Mouse (Mus musculus) midbrain, embryonic 12.5 days (tissue): ENCODE measurements around the gene Vmn1r184. TPM values are rescaled to one million over a fixed set of nuclear protein-coding genes. Genes with fewer than 3 reads are reported as not detected.
"Not testable (repeated sequence)": the region's sequence is repeated elsewhere in the genome, so short reads cannot be mapped to it uniquely, and the experiment has no call there.

ENCODE experiments used
- ATAC-seq: fragments of 200-750 bp; cut with Nextera tagmentation; 2 replicates; pipeline ENCODE4 v1.8.0; 2017; ENCODE audit warnings: low read depth, moderate TSS enrichment, moderate library complexity; ENCODE audit not compliant: low FRiP score
- H3K27ac ChIP-seq: fragments of 300-500 bp; sonication (generic); replicated peaks from 2 replicates; pipeline ENCODE4 v1.5.1; 2016; ENCODE audit warnings: mild to moderate bottlenecking
- H3K27me3 ChIP-seq: fragments of 300-500 bp; sonication (generic); 2 replicates; pipeline ENCODE4 v1.6.1; 2016; ENCODE audit warnings: mild to moderate bottlenecking
- H3K36me3 ChIP-seq: fragments of 300-500 bp; sonication (generic); 2 replicates; pipeline ENCODE4 v1.6.1; 2016
- H3K4me1 ChIP-seq: fragments of 300-500 bp; sonication (generic); 2 replicates; pipeline ENCODE4 v1.6.1; 2016
- H3K4me2 ChIP-seq: fragments of 300-500 bp; sonication (generic); replicated peaks from 2 replicates; pipeline ENCODE4 v1.6.1; 2016; ENCODE audit warnings: mild to moderate bottlenecking, moderate library complexity
- H3K4me3 ChIP-seq: fragments of 300-500 bp; sonication (generic); 2 replicates; pipeline ENCODE4 v1.5.1; 2016; ENCODE audit warnings: mild to moderate bottlenecking
- H3K9ac ChIP-seq: fragments of 300-500 bp; sonication (generic); replicated peaks from 2 replicates; pipeline ENCODE4 v1.6.1; 2016; ENCODE audit warnings: mild to moderate bottlenecking, moderate library complexity
- H3K9me3 ChIP-seq: fragments of 300-500 bp; sonication (generic); 2 replicates; pipeline ENCODE4 v1.6.1; 2016; ENCODE audit warnings: mild to moderate bottlenecking
- WGBS: fragments of 180-500 bp; shearing (Covaris S2); methylation state at CpG from one replicate; pipeline ENCODE4 v1.1.7; 2016; 5-methylcytosine and 5-hydroxymethylcytosine counted together
- polyA plus RNA-seq: library from polyadenylated mRNA; unstranded; fragments of >200 nt; fragmentation: Nextera tagmentation; extraction: Ambion mirVana; gene quantifications from 2 replicates; pipeline ENCODE4 v1.2.1, GENCODE M21; 2016

Gene Vmn1r184
- polyA plus RNA-seq, result not detected in 2 replicates

DNA sequence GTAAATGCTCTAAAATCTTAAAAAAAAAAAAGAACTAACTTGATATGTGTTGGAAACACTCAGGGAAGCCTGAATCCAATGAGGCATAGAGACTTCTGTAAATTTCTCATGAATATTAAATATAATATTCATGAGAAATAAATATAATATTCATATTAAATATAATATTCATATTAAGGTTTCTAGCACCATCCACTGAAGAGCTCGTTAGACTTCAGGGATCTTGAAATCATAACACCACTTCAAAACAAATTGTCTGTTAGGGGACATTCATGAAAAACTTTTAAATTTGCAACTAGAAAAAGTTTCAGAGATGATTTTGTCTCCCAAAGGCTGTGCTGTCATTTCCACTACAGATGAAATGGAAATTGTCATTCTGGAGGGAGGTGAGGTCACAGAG lies at the start of gene Vmn1r184:
TSS of gene Vmn1r184 (plus strand) at position 301 of the 400 bp plus-strand sequence.
- H3K4me2 ChIP-seq, H3K4me3 ChIP-seq, H3K27ac ChIP-seq, H3K4me1 ChIP-seq, H3K9me3 ChIP-seq, H3K27me3 ChIP-seq, H3K36me3 ChIP-seq, ATAC-seq, H3K9ac ChIP-seq: not testable (repeated sequence)
- 78% methylated on average over 1 of the region's 1 CpGs for whole genome bisulfite sequencing

DNA sequence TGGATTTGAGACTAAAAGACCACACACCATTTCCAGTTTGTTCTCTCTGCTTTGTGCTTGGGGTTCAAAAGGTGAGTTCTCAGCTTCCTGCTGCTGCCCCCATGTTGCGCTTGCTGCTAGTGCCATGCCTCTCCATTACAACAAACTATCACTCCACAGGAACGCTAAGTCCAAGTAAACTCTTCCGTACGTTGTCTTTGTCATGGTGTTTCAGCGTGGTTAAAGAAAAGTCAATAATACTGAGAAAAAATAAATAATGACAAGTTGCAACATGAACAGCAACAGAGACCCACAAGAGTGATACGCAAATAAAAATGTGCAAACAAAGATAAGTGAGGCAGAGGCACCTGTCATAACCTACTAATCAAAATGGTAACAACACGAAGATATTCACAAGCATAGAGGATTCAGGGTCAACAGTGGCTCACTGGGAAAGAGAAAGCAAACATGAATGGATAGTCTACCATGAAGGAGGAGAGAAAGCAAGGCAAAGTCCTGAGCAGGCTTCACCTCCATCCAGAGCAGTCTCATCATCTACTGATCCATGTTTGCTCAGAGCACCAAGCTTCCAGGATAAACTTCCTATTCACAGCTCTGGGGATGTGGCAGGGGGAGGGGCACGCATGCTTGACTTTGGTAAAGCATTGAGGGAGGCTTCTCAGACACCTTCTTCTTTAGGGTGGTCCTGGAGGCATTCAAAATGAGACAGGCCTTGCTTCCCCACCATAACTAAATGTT lies 43.5 kb downstream of the Vmn1r184 start:
- H3K9ac ChIP-seq, H3K27ac ChIP-seq, H3K4me3 ChIP-seq, H3K4me1 ChIP-seq, H3K27me3 ChIP-seq, H3K36me3 ChIP-seq, H3K4me2 ChIP-seq, ATAC-seq: not testable (repeated sequence)
- peaks cover 11% of the 10 kb centered on the region; the same call in 1 of the 2 replicates for H3K9me3 ChIP-seq
- 84% methylated on average over 7 of the region's 8 CpGs for WGBS

DNA sequence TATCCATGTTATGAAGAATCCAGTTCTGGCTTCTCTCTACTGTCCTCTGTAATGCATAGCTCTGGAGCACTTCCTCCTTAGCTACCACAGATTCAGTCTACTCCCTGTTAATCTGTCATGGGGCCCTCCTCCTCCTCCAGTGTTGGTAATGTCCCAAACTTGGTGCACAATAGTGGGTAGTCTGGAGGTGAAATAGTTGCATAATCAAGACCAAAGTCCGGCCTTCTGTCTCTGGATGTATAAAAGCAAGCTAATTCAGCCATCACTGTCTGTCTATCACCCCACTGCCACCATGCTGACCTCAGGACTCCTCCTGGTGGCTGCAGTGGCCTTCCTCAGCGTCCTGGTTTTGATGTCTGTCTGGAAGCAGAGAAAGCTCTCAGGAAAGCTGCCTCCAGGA lies 46.8 kb downstream of the Vmn1r184 start, which contains the start of gene Cyp2a4:
TSS of gene Cyp2a4 (plus strand) at position 244 of the 400 bp plus-strand sequence.
- H3K9ac ChIP-seq, H3K4me1 ChIP-seq, H3K36me3 ChIP-seq, H3K4me3 ChIP-seq, H3K4me2 ChIP-seq, ATAC-seq, H3K27ac ChIP-seq, H3K27me3 ChIP-seq: not testable (repeated sequence)
- H3K9me3 ChIP-seq, result peaks cover 21% of the 10 kb centered on the region; the same call in 1 of the 2 replicates
- WGBS, result 68% methylated on average over 2 of the region's 2 CpGs

DNA sequence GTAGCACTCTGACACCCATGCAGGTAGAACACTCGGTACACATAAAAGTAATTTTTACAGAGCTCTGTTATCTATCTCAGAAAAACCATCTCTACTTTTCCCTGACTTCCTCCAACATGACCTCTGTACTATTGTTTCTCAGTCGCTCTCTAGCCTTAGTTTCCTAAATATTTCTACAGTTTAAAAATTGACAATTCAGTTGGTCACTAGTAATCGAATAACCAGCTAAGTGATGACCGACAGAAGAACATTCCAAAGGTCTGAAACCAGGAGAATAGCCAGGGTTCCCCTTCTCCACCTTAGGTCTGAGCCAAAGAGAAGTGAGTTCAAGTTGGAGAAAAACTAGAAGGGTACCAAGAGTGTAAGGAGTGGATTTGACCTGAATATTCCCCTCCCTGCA lies 51.7 kb downstream of the Vmn1r184 start:
- not testable (repeated sequence) for H3K4me3 ChIP-seq, H3K27me3 ChIP-seq, H3K4me1 ChIP-seq, H3K36me3 ChIP-seq, ATAC-seq, H3K4me2 ChIP-seq, H3K9ac ChIP-seq, H3K27ac ChIP-seq
- peaks cover 27% of the 10 kb centered on the region; the same call in 1 of the 2 replicates for H3K9me3 ChIP-seq
- WGBS, result 77% methylated on average over 4 of the region's 4 CpGs

DNA sequence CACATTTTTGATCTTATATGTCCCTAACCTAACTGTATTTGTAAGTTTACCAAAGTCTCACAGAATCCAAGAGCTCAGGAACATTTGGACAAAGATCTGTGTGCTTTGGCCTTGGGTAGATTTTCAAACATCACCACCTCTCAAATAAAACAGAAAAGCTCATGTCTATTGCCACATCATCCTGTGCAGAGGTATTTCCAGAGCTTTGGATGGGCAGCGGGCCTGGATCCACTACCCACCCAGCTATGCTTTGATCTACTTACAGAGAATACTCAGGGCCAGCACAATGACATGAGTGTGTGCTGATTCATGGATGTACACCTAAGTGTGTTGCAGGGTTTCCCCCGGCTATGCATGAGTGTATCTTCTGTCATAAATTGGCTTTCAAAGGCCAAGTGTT lies 55.1 kb downstream of the Vmn1r184 start:
- not testable (repeated sequence) for ATAC-seq, H3K9ac ChIP-seq
- 92% methylated on average over 2 of the region's 2 CpGs for WGBS

DNA sequence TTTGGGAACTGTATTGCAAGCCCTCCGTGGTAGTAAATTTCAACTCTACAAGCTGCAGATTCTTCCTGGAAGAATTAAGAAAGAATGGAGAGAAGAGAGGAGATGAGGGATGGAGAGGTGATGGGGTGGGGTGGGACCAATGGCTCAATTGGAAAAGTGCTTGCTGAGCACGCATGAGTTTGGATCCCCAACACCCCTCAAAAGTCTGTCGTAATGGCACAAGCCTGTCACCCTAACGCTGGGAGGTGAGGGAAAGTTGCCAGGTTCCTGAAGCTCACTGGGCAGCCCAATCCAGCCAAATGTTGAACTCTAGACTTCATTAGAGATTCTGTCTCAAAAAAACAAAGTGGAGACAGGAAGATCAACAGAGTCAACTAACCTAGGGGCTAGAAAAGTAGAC lies 55.7 kb downstream of the Vmn1r184 start:
- not testable (repeated sequence) for ATAC-seq, H3K27ac ChIP-seq, H3K9ac ChIP-seq, H3K27me3 ChIP-seq, H3K4me1 ChIP-seq, H3K4me2 ChIP-seq, H3K4me3 ChIP-seq, H3K36me3 ChIP-seq
- peaks cover 13% of the 10 kb centered on the region; the same call in 1 of the 2 replicates for H3K9me3 ChIP-seq
- 74% methylated on average over 4 of the region's 4 CpGs for WGBS

More for the DNA sequence above, 55.1 kb downstream of the Vmn1r184 start:
- not testable (repeated sequence) for H3K4me3 ChIP-seq, H3K4me1 ChIP-seq, H3K27ac ChIP-seq, H3K4me2 ChIP-seq, H3K27me3 ChIP-seq, H3K36me3 ChIP-seq
- H3K9me3 ChIP-seq, result peaks cover 16% of the 10 kb centered on the region; the same call in 1 of the 2 replicates

Other genes with a start within 250 kb of the Vmn1r184 start
- gene Cyp2b13, start 198.8 kb upstream of the Vmn1r184 start, polyA plus RNA-seq, result not detected in 2 replicates
- not detected in 2 replicates for gene Cyp2b9, start 86.9 kb upstream of the Vmn1r184 start, polyA plus RNA-seq
- not detected in 2 replicates for gene Cyp2a4, start 46.8 kb downstream of the Vmn1r184 start, polyA plus RNA-seq
- gene Nlrp9c, start 143.4 kb downstream of the Vmn1r184 start, polyA plus RNA-seq, result not detected in 2 replicates
- gene Nlrp4a, start 174.8 kb downstream of the Vmn1r184 start, polyA plus RNA-seq, result not detected in 2 replicates